Mouse (Mus musculus) embryonic facial prominence, embryonic 11.5 days (tissue): ENCODE results near the gene Tmem127. TPM values are rescaled to one million over a fixed set of nuclear protein-coding genes. Genes with fewer than 3 reads are reported as not detected.

Source experiments
- ATAC-seq: fragments of 200-750 bp; cut with Nextera tagmentation; replicated peaks from 2 replicates; pipeline ENCODE4 v1.8.0; 2017; ENCODE audit warnings: low read depth; ENCODE audit not compliant: insufficient number of reproducible peaks, low FRiP score, low TSS enrichment
- DNase-seq: peaks from one replicate; pipeline ENCODE4 v3.0.0-alpha.2; 2015; ENCODE audit warnings: low spot score
- H3K27ac ChIP-seq: fragments of 300-500 bp; sonication (generic); replicated peaks from 2 replicates; pipeline ENCODE4 v1.5.1; 2014; ENCODE audit warnings: mild to moderate bottlenecking, low read depth, low read length, control low read depth
- H3K27me3 ChIP-seq: fragments of 300-500 bp; sonication (generic); 2 replicates; pipeline ENCODE4 v1.6.1; 2014; ENCODE audit warnings: mild to moderate bottlenecking, low read length, moderate library complexity, mixed read lengths; ENCODE audit not compliant: control insufficient read depth, insufficient read depth
- H3K36me3 ChIP-seq: fragments of 300-500 bp; sonication (generic); replicated peaks from 2 replicates; pipeline ENCODE4 v1.6.1; 2014; ENCODE audit warnings: low read depth, mild to moderate bottlenecking, low read length, moderate library complexity, mixed read lengths; ENCODE audit not compliant: control insufficient read depth, insufficient read depth
- H3K4me1 ChIP-seq: fragments of 300-500 bp; sonication (generic); 2 replicates; pipeline ENCODE4 v1.6.1; 2014; ENCODE audit warnings: low read length, mixed read lengths; ENCODE audit not compliant: control insufficient read depth, insufficient read depth
- H3K4me2 ChIP-seq: fragments of 300-500 bp; sonication (generic); 2 replicates; pipeline ENCODE4 v1.6.1; 2014; ENCODE audit warnings: low read depth, mild to moderate bottlenecking, control low read depth, low read length, moderate library complexity
- H3K4me3 ChIP-seq: fragments of 300-500 bp; sonication (generic); 2 replicates; pipeline ENCODE4 v1.5.1; 2014; ENCODE audit warnings: low read depth, low read length, control low read depth
- H3K9ac ChIP-seq: fragments of 300-500 bp; sonication (generic); replicated peaks from 2 replicates; pipeline ENCODE4 v1.6.1; 2014; ENCODE audit warnings: mild to moderate bottlenecking, control low read depth, low read length
- H3K9me3 ChIP-seq: fragments of 300-500 bp; sonication (generic); replicated peaks from 2 replicates; pipeline ENCODE4 v1.6.1; 2016; ENCODE audit warnings: mild to moderate bottlenecking, low read length, inconsistent platforms, mixed read lengths; ENCODE audit not compliant: control insufficient read depth
- WGBS: fragments of 180-500 bp; shearing (Covaris S2); extraction: QIAGEN DNeasy Blood & Tissue Kit; methylation state at CpG from one replicate; pipeline ENCODE4 v1.1.7; 2014; 5-methylcytosine and 5-hydroxymethylcytosine counted together
- polyA plus RNA-seq: library from polyadenylated mRNA; unstranded; fragments of >200 nt; fragmentation: Nextera tagmentation; extraction: Ambion mirVana; gene quantifications from 2 replicates; pipeline ENCODE4 v1.2.1, GENCODE M21; 2014

Tmem127 gene
- polyA plus RNA-seq, 1 experiment from 2014 or later: 20.7 TPM

DNA sequence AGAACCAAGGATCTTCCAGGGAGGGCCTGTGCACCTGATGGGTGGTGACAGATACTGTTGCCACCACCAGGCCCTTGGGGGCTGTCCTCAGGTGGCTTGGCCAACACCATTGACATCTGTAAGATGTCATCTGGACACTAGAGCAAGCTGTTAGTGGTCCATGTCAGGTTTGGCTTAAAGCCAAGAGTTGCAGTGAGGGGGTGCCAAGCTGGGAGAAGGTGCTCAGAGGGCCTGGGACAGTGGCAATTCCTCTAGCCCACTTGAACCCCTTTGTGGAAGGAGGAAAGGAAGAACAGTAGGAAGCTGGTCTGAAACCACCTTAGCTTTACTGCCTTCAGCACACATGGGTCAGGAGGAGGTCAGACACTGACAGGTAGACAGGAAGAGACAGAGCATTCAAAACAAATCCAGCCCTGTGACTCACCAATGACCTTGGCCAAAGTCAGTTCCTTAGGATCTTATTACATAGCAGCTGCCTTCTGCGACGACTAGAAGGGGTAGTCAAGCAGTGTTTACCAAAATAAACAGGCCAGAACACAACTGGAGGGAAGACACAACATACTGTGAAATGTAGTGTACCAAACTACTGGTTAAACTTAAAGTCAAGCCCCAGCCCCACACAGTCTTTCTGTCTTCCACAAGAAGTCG, 4.3 kb downstream of the Tmem127 start:
- Histone ChIP-seq H3K4me2 (no peak overlapping the region), H3K4me1 (no peaks in the 10 kb centered on the region; the same call in 1 of the 2 replicates), H3K27me3 (no peaks in the 10 kb centered on the region), H3K27ac (no peak overlapping the region), H3K36me3 (no peaks in the 10 kb centered on the region), H3K9me3 (no peaks in the 10 kb centered on the region), H3K4me3 (no peak overlapping the region), H3K9ac (no peak overlapping the region)
- 72% methylated on average over 3 of the region's 3 CpGs for WGBS
- ATAC-seq: no peak
- DNase-seq: no peak

DNA sequence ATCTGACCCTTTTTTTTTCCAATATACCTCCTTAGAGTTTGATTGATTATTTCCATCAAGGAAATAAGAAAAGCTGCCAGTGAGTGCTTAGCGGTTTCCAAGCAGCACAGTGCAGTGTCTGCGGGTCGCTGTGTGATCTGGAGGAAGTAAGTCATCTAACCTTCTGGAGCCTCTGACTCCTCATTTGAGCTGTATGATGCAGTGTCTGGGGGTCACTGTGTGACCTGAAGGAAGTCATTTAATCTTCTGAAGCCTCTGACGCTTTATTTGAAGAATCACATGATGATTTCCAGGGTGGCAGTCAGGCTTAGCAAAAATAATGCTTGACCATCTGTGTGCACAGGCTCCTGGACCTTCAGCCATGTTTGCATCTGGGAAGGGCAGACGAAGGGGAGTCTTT, 5.1 kb downstream of the Tmem127 start:
- Histone ChIP-seq H3K27ac (no peak overlapping the region), H3K36me3 (no peaks in the 10 kb centered on the region; the same call in 1 of the 2 replicates), H3K4me3 (no peak overlapping the region), H3K4me1 (no peaks in the 10 kb centered on the region), H3K27me3 (no peaks in the 10 kb centered on the region), H3K4me2 (no peak overlapping the region), H3K9ac (no peak overlapping the region), H3K9me3 (no peaks in the 10 kb centered on the region)
- no peak for ATAC-seq
- 77% methylated on average over 5 of the region's 5 CpGs for WGBS
- no peak for DNase-seq

DNA sequence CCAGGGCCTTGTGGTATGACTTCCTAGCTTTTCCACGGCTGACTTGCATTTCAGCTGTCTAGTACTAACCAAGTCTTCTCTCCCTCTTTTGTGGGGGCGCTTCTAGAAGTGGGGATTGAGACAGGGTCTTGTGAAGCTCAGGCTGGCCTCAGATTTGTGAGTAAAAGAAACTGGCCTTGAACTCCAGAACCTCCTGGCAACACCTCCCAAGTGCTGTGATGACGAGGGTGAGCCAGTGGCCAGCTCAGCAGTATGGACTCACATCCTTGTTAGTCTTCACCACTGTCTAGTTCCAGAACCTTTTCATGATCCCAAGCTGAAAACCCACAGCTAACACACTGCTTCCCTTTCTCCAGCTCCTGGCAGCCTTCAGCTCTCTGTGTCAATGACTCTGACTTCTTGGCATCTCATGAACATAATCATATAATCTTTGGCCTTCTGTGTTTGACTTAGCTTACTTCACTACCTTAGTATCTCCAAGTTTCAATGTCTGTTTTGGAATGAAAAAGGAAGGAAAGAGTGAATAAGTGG, 7.0 kb downstream of the Tmem127 start:
- 86% methylated on average over 3 of the region's 3 CpGs for WGBS
- ATAC-seq (no peak), DNase-seq (no peak)
- Histone ChIP-seq H3K4me1 (no peaks in the 10 kb centered on the region), H3K9ac (no peak overlapping the region), H3K36me3 (no peaks in the 10 kb centered on the region; the same call in 1 of the 2 replicates), H3K27ac (no peak overlapping the region), H3K4me2 (no peak overlapping the region), H3K9me3 (no peaks in the 10 kb centered on the region), H3K4me3 (no peak overlapping the region), H3K27me3 (no peaks in the 10 kb centered on the region)

DNA sequence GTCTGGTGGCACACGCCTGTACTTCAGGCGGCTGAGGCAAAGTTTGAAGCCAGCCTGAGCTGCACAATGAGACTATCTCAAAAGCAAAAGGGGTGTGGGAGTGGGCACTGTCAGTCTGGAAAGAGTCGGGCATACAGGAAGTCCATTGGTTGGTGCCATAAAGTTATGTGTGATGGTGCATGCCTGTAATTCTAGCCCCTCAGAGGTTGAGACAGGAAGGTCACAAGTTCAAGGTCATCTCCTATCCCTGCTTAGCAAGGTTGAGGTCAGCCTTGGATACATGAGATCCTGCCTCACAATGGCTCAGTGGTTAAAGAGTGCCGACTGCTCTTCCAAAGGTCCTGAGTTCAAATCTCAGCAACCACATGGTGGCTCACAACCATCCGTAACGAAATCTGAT, 7.6 kb downstream of the Tmem127 start:
- H3K27me3 ChIP-seq: no peaks in the 10 kb centered on the region
- H3K4me3 ChIP-seq: no peak overlapping the region
- DNase-seq: no peak
- H3K9me3 ChIP-seq: no peaks in the 10 kb centered on the region
- WGBS: 77% methylated on average over 6 of the region's 6 CpGs
- H3K36me3 ChIP-seq: no peaks in the 10 kb centered on the region; the same call in 1 of the 2 replicates
- H3K27ac ChIP-seq: no peak overlapping the region
- H3K4me1 ChIP-seq: no peaks in the 10 kb centered on the region
- ATAC-seq: no peak
- no peak overlapping the region for H3K4me2 ChIP-seq
- no peak overlapping the region for H3K9ac ChIP-seq

DNA sequence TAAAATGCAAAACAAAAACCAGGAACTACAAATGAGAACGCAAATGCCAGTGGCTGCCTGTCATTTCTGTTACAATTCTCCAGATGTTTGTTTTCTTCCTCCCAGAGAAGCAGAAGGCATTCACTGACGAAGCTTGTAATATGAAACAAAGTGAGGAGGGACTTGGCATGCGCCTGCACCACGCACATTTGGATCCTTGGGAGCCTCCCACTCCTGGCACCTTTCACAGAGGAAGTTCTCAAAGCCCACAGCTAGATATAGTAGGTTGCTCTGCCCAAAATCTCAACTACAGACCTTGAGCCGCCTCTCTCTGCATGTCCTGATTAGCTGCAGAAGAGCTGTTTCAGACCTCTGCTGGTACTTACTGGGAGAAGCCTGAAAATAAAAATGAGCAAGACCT, 11.6 kb downstream of the Tmem127 start:
- no peak overlapping the region for H3K9ac ChIP-seq
- no peak overlapping the region for H3K4me3 ChIP-seq
- no peaks in the 10 kb centered on the region for H3K4me1 ChIP-seq
- no peak for ATAC-seq
- no peaks in the 10 kb centered on the region for H3K9me3 ChIP-seq
- H3K36me3 ChIP-seq: no peaks in the 10 kb centered on the region; the same call in 1 of the 2 replicates
- no peak for DNase-seq
- WGBS: 91% methylated on average over 5 of the region's 5 CpGs
- H3K27me3 ChIP-seq: no peaks in the 10 kb centered on the region
- no peak overlapping the region for H3K27ac ChIP-seq
- no peak overlapping the region for H3K4me2 ChIP-seq

DNA sequence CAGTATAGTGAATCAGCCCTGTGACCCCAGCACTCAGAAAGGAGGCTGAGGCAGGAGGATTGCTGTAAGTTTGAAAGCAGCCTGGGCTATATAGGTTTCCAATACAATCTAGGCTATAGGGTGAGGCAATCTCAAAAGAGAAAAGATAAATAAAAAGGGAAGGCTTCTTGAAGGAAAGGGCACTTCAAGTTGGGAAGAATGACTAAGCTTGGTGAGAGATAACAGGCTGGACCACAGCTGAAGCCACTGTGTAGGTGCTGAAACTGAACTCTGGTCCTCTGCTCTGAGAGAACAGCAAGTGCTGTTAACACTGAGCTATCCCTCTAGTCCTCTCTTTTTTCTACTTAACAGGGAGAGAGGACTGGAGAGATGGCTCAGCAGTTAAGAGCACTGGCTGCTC, 14.8 kb downstream of the Tmem127 start:
- Histone ChIP-seq H3K4me2 (no peak overlapping the region), H3K9me3 (no peaks in the 10 kb centered on the region), H3K4me1 (no peaks in the 10 kb centered on the region), H3K27me3 (no peaks in the 10 kb centered on the region), H3K27ac (no peak overlapping the region), H3K9ac (no peak overlapping the region), H3K4me3 (no peak overlapping the region), H3K36me3 (no peaks in the 10 kb centered on the region; the same call in 1 of the 2 replicates)
- DNase-seq: no peak
- no peak for ATAC-seq

DNA sequence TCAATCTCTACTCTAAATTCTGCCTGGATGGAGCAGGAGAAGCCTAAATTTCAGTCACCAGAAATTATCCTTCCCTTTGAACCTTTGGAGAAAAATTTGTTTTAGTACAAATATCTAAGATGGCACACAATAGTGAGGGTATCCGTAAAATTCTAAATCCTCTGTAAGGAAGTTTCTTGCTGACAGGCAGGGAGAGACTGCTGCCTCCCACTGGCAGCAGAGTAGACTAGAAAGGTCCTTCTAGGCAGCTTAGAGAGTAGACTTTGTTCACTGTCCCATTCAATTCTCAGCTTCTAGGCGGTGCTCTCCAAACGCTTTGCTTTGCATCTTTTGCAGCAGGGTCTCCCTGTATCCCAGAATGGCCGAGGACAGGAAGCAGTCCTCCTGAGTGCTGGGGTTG, 20.1 kb downstream of the Tmem127 start:
- Histone ChIP-seq H3K4me2 (no peak overlapping the region), H3K36me3 (no peaks in the 10 kb centered on the region), H3K9me3 (no peaks in the 10 kb centered on the region), H3K9ac (no peak overlapping the region), H3K4me3 (no peak overlapping the region), H3K27ac (no peak overlapping the region), H3K4me1 (no peaks in the 10 kb centered on the region), H3K27me3 (no peaks in the 10 kb centered on the region)
- DNase-seq (no peak), ATAC-seq (no peak)
- WGBS: 33% methylated on average over 4 of the region's 4 CpGs

DNA sequence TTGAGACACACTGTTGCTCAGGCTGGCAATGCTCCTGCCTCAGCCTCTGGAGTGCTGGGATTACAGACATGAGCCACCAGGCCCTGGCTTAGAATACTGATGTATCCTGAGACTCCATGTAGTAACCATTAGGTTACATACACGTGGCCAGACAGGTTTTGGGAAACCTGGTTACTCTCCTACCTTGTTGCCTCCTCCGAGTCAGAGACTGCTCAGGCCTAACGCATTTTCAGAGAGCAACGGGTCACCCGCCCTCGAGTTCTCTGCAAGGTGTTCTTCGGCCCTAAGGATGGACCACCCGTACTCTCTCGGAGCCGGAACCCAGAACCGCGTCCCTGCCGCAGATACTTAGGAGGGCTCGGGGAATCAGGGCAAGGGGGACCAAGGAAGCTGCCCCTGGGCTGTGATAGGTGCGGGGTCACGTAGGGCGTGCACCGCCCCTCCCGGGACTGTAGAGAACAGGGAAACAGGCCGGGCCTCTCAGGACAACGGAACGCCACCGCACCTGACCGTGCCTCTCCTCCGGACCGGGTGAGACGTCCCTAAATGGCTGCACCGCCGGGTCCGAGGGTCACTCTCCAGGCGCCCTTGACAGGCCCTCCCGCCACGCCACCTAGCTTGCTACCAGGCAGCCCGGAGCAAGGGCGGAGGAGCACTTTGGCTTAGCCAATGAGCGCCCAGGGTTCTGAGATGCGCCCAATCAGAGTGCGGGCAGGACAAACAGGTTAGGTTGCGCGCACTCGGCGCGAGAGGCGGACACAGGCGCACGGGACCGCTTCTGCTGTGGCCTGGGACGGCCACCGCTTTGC, 22.0 kb downstream of the Tmem127 start, which contains the start of gene Stard7:
Gene Stard7 (plus strand): TSS at position 728 of the 809 bp plus-strand sequence.
- Histone ChIP-seq H3K4me3 (peak within 1 kb of the TSS; percentile 93), H3K9ac (peak within 1 kb of the TSS; percentile 92), H3K4me1 (no peaks in the 10 kb centered on the region), H3K9me3 (no peaks in the 10 kb centered on the region), H3K4me2 (peak within 1 kb of the TSS; percentile 82), H3K36me3 (no peaks in the 10 kb centered on the region), H3K27ac (peak within 1 kb of the TSS; percentile 83), H3K27me3 (no peaks in the 10 kb centered on the region)
- peak; percentile 98 for ATAC-seq
- peak; percentile 97 for DNase-seq
- WGBS: under 1% methylated on average over 48 of the region's 49 CpGs
